Mouse (Mus musculus): ENCODE measurements at regions not wholly inside any gene's neighbourhood (a gene's known extent, or its start where the extent isn't known, plus 50 kb on each side); places are given as distances from the start of the nearest gene placed in this dataset.

DNA sequence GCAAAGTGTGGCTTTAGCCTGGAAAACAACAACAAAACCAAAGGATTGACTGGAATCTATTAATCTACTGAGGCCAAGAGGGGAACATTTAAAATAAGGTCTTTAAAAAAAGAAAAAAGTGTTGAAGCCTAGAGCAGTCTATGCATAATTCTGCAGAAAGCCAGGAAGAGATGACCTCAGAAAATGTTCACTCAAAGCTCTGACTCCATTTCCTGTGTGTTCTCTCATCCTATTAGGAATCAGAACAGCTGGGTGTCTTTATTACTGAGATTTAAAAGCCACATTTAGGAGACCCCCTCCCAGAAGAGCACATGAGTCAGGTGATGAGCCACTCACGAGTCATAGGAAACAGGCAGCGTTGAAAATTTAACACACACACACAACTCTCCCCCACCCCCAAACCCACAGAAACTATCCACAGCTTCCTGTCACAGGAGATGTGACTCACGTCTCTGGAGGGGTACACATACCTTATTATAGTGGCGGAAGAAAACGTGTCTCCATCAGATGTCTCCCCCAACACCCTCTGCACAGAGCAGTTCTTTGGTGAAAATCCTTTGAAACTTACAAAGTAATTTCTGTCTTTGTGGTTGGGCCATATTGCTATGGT, 140.2 kb upstream of the Hmga2 start:
- TF ChIP-seq POLR2A (IDR thresholded peaks at IDR 0.05; ENCODE audit: extremely low read depth, insufficient read depth, low read length) (no peak), CTCF (IDR thresholded peaks at IDR 0.05; ENCODE audit: extremely low read depth, insufficient read depth, low read length) (no peak)
